Mouse (Mus musculus) bone marrow, adult 2 months (tissue): ENCODE measurements around the gene Rftn1.

Source experiments
- CTCF ChIP-seq: fragments of 200-500 bp; IDR thresholded peaks from 2 replicates; pipeline ENCODE4 v1.5.1; 2011; ENCODE audit warnings: low read length, control low read depth; ENCODE audit not compliant: control insufficient read depth, insufficient read depth
- POLR2A ChIP-seq: fragments of 200-500 bp; IDR thresholded peaks from 2 replicates; pipeline ENCODE4 v1.6.1; 2011; ENCODE audit warnings: low read depth, mild to moderate bottlenecking, control low read depth, low read length, borderline replicate concordance; ENCODE audit not compliant: control insufficient read depth

DNA sequence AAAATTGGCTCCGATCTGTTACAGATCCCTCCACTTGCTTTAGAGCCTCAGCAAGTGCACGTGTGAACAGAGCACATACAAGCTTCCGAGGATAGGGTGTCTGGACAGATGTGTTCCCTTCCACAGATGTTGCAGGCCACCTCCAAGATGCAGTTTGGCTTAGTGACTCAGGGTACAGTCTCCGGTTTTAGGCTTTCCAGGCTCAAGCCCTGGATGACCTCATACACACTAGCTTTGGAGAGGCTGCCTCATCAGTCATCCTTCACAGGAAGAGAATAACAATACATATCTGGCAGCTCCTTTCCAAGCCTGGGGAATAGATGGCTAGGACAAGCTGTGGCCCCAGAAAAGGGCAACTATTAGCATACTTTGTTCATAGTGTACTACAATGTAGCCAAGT, 65.8 kb downstream of the Rftn1 start:
- no peak for TF ChIP-seq POLR2A
- TF ChIP-seq CTCF: no peak
